Mouse (Mus musculus) hindbrain, embryonic 10.5 days (tissue): ENCODE results near the gene Vmp1. TPM values are rescaled to one million over a fixed set of nuclear protein-coding genes. Genes with fewer than 3 reads are reported as not detected.

ENCODE experiments used
- DNase-seq: peaks from one replicate; pipeline ENCODE4 v3.0.0-alpha.2; 2017; ENCODE audit warnings: low spot score
- H3K27ac ChIP-seq: fragments of 300-500 bp; sonication (generic); 2 replicates; pipeline ENCODE4 v1.5.1; 2016; ENCODE audit warnings: mild to moderate bottlenecking, moderate library complexity
- H3K27me3 ChIP-seq: fragments of 300-500 bp; sonication (generic); 2 replicates; pipeline ENCODE4 v1.6.1; 2016; ENCODE audit warnings: mild to moderate bottlenecking; ENCODE audit not compliant: poor library complexity, insufficient read depth, severe bottlenecking
- H3K36me3 ChIP-seq: fragments of 300-500 bp; sonication (generic); 2 replicates; pipeline ENCODE4 v1.6.1; 2016; ENCODE audit warnings: mild to moderate bottlenecking, moderate library complexity
- H3K4me1 ChIP-seq: fragments of 300-500 bp; sonication (generic); replicated peaks from 2 replicates; pipeline ENCODE4 v1.6.1; 2016; ENCODE audit warnings: mild to moderate bottlenecking
- H3K4me3 ChIP-seq: fragments of 300-500 bp; sonication (generic); 2 replicates; pipeline ENCODE4 v1.5.1; 2016; ENCODE audit warnings: mild to moderate bottlenecking, moderate library complexity
- H3K9me3 ChIP-seq: fragments of 300-500 bp; sonication (generic); 2 replicates; pipeline ENCODE4 v1.6.1; 2016; ENCODE audit warnings: mild to moderate bottlenecking, moderate library complexity
- WGBS: fragments of 180-500 bp; shearing (Covaris S2); methylation state at CpG from one replicate; pipeline ENCODE4 v1.1.7; 2016; 5-methylcytosine and 5-hydroxymethylcytosine counted together
- polyA plus RNA-seq: library from polyadenylated mRNA; unstranded; fragments of >200 nt; fragmentation: Nextera tagmentation; extraction: Ambion mirVana; gene quantifications from 2 replicates; pipeline ENCODE4 v1.2.1, GENCODE M21; 2016

Gene Vmp1
- polyA plus RNA-seq, 1 experiment from 2014 or later: 92.8 TPM

DNA sequence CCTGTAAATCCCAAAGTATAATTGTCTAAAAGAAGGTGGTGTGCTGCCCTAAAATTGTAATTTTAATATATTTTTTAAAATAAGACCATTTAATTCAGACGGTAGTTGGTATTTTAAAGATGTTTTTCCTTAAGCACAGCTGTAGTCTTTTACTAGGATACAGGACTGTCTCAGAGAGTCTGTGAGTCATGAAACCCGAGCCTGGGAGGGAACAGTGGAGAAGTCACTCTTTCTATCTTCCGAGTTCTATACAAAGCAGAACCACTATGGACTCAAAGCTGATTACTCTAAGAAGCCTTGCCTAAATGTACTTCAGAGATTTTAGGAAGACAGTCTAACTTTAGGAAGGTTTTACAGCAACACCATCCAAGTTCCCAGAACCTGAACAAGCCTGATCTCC lies 81.5 kb downstream of the Vmp1 start:
- no peaks in the 10 kb centered on the region for H3K27me3 ChIP-seq
- 68% methylated on average over 3 of the region's 3 CpGs for WGBS
- H3K27ac ChIP-seq: no peak overlapping the region
- no peak overlapping the region for H3K4me3 ChIP-seq
- no peaks in the 10 kb centered on the region for H3K9me3 ChIP-seq
- DNase-seq: no peak
- H3K36me3 ChIP-seq: peaks cover 26% of the 10 kb centered on the region
- no peaks in the 10 kb centered on the region for H3K4me1 ChIP-seq

- Histone ChIP-seq H3K4me3 (no peak overlapping the region), H3K4me1 (no peaks in the 10 kb centered on the region), H3K27me3 (no peaks in the 10 kb centered on the region), H3K9me3 (no peaks in the 10 kb centered on the region), H3K27ac (no peak overlapping the region), H3K36me3 (peaks cover 13% of the 10 kb centered on the region)
- WGBS: 91% methylated on average over 7 of the region's 7 CpGs
- no peak for DNase-seq
These were observed 83.5 kb downstream of the Vmp1 start for GRCm38 (mm10) chr11:86600209-86600557.

GRCm38 (mm10) chr11:86599378-86600208 lies 84.0 kb downstream of the Vmp1 start:
- no peaks in the 10 kb centered on the region for H3K9me3 ChIP-seq
- WGBS: 77% methylated on average over 4 of the region's 4 CpGs
- H3K36me3 ChIP-seq: peaks cover 13% of the 10 kb centered on the region
- H3K27me3 ChIP-seq: no peaks in the 10 kb centered on the region
- DNase-seq: no peak
- no peak overlapping the region for H3K27ac ChIP-seq
- H3K4me3 ChIP-seq: no peak overlapping the region
- no peaks in the 10 kb centered on the region for H3K4me1 ChIP-seq

DNA sequence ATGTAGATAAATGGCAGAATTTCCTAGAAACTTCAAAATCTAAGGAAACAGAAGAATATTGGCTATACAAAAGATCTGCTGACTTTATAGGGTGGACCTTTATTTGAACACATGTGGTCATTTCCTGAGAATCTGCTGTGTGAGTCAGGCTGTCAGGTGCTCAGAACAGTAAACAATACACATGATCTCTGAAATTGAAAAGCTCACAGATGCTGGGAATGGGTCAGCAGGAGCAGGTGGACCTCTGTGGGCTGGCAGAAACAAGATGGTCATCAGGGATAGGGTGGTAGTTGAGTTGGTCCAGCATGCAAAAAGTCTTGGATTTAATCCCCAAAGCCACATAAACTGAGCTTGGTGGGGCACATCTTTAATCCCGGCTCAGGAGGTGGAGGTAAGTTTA lies 85.1 kb downstream of the Vmp1 start:
- H3K4me3 ChIP-seq: no peak overlapping the region
- no peaks in the 10 kb centered on the region for H3K4me1 ChIP-seq
- peaks cover 13% of the 10 kb centered on the region for H3K36me3 ChIP-seq
- H3K9me3 ChIP-seq: no peaks in the 10 kb centered on the region
- H3K27me3 ChIP-seq: no peaks in the 10 kb centered on the region
- no peak overlapping the region for H3K27ac ChIP-seq
- 84% methylated on average over 1 of the region's 1 CpGs for WGBS
- DNase-seq: no peak

- Histone ChIP-seq H3K9me3 (no peaks in the 10 kb centered on the region), H3K4me3 (no peak overlapping the region), H3K4me1 (no peaks in the 10 kb centered on the region), H3K36me3 (peaks cover 13% of the 10 kb centered on the region), H3K27me3 (no peaks in the 10 kb centered on the region), H3K27ac (no peak overlapping the region)
- WGBS: 90% methylated on average over 5 of the region's 5 CpGs
- no peak for DNase-seq
These were observed 85.5 kb downstream of the Vmp1 start for GRCm38 (mm10) chr11:86598154-86598553.

DNA sequence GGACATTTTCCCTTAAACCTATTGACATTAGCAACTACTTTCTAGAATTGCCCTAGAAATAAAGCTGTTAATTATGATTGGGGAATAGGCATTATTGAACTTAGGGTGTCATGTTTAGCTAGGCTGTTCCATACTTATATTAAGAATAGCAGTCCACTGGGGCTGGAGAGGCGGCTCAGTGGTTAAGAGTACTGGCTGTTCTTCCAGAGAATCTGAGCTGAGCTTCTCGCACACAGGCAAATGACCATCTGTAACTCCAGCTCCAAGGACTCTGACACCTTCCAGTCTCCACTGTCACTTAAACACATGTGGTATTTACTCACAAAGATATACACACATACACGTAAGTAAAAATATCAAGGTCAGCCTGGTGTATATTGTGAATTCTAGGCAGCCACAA lies 86.7 kb downstream of the Vmp1 start:
- Histone ChIP-seq H3K9me3 (no peaks in the 10 kb centered on the region), H3K4me3 (no peak overlapping the region), H3K27ac (no peak overlapping the region), H3K4me1 (no peaks in the 10 kb centered on the region), H3K27me3 (no peaks in the 10 kb centered on the region), H3K36me3 (peaks cover 13% of the 10 kb centered on the region)
- no peak for DNase-seq
- 85% methylated on average over 3 of the region's 3 CpGs for WGBS

GRCm38 (mm10) chr11:86596187-86596960 lies 87.3 kb downstream of the Vmp1 start:
- no peak for DNase-seq
- no peaks in the 10 kb centered on the region for H3K27me3 ChIP-seq
- H3K27ac ChIP-seq: no peak overlapping the region
- no peaks in the 10 kb centered on the region for H3K9me3 ChIP-seq
- H3K4me1 ChIP-seq: no peaks in the 10 kb centered on the region
- 87% methylated on average over 7 of the region's 7 CpGs for WGBS
- H3K36me3 ChIP-seq: peaks cover 13% of the 10 kb centered on the region
- H3K4me3 ChIP-seq: no peak overlapping the region

DNA sequence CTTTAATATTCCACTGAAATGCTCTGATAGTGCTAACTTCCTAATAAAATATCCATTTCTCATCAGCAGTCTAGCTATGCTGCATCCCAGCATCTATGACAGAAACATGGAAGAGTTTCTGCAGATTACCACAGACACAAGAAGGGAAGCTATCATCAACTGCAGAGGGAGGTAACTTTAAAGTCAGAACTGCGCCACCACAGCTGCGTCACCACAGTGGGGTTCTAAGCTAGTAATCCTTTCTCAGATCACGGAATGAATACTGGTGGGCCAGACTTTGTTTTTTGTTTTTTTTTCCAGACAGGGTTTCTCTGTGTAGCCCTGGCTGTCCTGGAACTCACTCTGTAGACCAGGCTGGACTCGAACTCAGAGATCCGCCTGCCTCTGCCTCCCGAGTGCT lies 88.3 kb downstream of the Vmp1 start:
- H3K9me3 ChIP-seq: no peaks in the 10 kb centered on the region
- H3K36me3 ChIP-seq: peaks cover 11% of the 10 kb centered on the region
- H3K27ac ChIP-seq: no peak overlapping the region
- no peaks in the 10 kb centered on the region for H3K4me1 ChIP-seq
- 96% methylated on average over 6 of the region's 6 CpGs for WGBS
- no peak for DNase-seq
- H3K27me3 ChIP-seq: no peaks in the 10 kb centered on the region
- H3K4me3 ChIP-seq: no peak overlapping the region

GRCm38 (mm10) chr11:86594188-86594876 lies 89.3 kb downstream of the Vmp1 start:
- no peak overlapping the region for H3K27ac ChIP-seq
- peaks cover 3% of the 10 kb centered on the region; the same call in 1 of the 2 replicates for H3K36me3 ChIP-seq
- DNase-seq: no peak
- no peaks in the 10 kb centered on the region for H3K27me3 ChIP-seq
- no peaks in the 10 kb centered on the region for H3K9me3 ChIP-seq
- WGBS: 87% methylated on average over 6 of the region's 6 CpGs
- no peaks in the 10 kb centered on the region for H3K4me1 ChIP-seq
- no peak overlapping the region for H3K4me3 ChIP-seq

DNA sequence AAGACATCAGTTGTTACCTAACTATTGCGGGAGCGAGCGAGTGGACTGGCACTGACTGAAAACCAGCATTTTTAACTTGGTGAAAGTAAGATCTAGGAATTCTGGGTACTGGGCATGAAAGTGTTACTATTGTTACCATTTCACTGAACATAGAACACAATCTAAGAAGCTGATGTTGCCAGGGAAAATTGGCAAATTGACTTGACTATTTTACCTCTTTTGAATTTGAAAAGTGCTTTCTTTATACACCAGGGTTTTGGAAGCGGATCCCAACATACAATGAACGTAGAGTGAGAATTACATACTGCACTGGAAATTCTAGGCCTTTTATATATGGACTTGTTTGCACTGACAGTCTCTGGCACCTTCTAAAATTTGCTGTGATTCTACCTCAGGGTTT lies 90.2 kb downstream of the Vmp1 start:
- Histone ChIP-seq H3K36me3 (peaks cover 3% of the 10 kb centered on the region; the same call in 1 of the 2 replicates), H3K4me1 (no peaks in the 10 kb centered on the region), H3K27ac (no peak overlapping the region), H3K9me3 (no peaks in the 10 kb centered on the region), H3K4me3 (no peak overlapping the region), H3K27me3 (no peaks in the 10 kb centered on the region)
- WGBS: 95% methylated on average over 5 of the region's 5 CpGs
- DNase-seq: no peak

- no peak for DNase-seq
- 54% methylated on average over 3 of the region's 3 CpGs for WGBS
- no peaks in the 10 kb centered on the region for H3K9me3 ChIP-seq
- H3K4me1 ChIP-seq: peaks cover 2% of the 10 kb centered on the region
- no peaks in the 10 kb centered on the region; the same call in 1 of the 2 replicates for H3K36me3 ChIP-seq
- no peak overlapping the region for H3K4me3 ChIP-seq
- no peak overlapping the region for H3K27ac ChIP-seq
- no peaks in the 10 kb centered on the region for H3K27me3 ChIP-seq
These were observed 90.6 kb downstream of the Vmp1 start for GRCm38 (mm10) chr11:86592993-86593392.

DNA sequence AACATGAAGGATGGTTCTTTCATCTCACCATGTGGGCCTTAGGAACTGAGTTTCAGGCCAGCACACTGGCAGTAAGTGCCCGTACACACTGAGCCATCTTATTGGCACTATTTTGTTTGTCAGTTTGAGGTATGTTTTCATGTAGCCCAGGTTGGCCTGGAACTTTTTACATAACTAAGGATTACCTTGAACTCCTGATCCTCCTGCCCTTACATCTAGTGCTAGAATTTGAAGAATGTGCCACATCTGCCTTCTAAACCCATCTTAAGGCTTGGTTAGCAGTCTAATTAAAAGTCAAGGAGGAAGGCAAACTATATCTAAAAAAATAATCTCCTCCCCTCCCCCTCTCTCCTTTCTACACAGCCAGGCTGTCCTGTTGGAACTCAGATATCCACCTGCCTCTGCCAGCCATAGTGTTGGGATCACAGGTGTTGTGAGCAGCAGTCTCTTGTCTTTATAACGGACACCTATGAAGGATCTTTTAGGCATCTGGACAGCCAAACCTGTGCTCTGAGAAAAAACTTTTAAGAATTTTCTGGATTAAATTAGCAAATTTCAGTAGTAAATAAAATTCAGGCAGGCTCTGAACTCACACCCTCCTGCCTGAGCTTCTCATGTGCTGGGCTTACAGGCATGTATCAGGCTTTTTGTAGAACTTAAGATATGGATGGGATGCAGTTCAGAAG lies 91.6 kb downstream of the Vmp1 start:
- DNase-seq: no peak
- Histone ChIP-seq H3K27me3 (no peaks in the 10 kb centered on the region), H3K36me3 (no peaks in the 10 kb centered on the region), H3K27ac (no peak overlapping the region), H3K4me3 (no peak overlapping the region), H3K9me3 (no peaks in the 10 kb centered on the region), H3K4me1 (peaks cover 11% of the 10 kb centered on the region)
- WGBS: 86% methylated on average over 2 of the region's 2 CpGs
